Mouse (Mus musculus): ENCODE results near the gene Ano6. TPM values are rescaled to one million over a fixed set of nuclear protein-coding genes. Genes with fewer than 3 reads are reported as not detected.

The Ano6 gene
- polyA plus RNA-seq, 1 experiment = 54.5 TPM

DNA sequence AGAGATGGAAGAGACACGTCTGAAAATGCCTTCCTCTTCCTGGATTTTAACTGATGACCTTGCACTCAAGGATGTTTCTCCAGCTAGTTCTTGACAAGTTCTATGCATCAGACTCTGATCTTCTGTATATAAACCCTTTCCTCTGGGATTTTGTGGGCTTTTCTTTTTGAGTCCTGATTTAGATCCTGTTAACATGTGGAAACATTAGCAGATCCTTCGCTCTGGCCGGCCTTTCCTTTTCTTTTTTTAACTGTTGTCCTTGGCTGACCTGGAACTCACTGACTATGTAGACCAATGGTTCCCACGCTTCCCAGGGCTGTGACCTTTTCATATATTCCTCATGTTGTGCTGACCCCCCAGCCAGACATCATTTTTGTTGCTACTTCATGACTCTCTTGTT, 45.4 kb downstream of the Ano6 start:
- Histone ChIP-seq H3K4me3 (no peak overlapping the region), H3K79me2 (ENCODE audit: control insufficient read depth, insufficient read depth) (peaks cover 82% of the 10 kb centered on the region)

DNA sequence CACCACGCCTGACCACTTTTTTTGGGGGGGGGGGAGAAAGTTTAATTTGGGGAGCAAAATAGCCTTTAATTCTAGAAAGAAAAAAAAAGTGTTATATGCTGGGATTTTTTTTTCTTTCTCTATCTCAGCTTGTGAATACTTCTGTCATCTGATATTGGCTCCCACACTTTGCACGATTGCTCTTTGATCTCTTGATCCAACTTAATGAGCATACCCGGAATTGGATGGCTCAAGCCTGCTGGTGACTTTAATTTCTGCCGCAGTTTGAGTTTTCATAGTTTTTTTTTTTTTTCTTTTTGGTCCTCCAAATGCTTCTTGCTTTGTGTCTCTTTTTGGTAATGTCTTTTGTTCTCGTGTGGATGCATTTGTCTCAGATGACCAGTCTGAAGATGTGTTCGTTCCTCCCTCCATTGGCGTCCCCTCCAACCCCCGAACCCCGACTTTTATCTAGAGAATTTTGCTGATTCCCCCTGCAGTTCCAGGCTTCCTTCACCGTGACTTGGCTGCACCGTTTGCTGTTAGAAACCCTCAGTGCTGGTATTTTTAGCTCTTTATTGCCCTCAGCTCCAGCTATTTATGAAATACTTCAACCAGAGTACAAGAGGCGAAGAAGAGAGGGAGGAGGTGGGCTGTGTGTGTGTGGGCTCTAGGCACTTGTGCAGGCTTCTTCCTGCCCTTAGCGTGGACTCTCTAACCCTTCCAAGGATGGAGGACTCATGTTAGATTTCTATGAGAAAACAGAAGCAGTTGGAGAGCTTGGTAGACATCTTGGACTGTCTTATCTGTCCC, 46.2 kb downstream of the Ano6 start:
- Histone ChIP-seq H3K79me2 (ENCODE audit: control insufficient read depth, insufficient read depth) (peaks cover 76% of the 10 kb centered on the region), H3K4me2 (ENCODE audit: low read depth) (no peak overlapping the region), H3ac (ENCODE audit: control insufficient read depth, insufficient read length) (no peak overlapping the region), H3K27me3 (ENCODE audit: control insufficient read depth, insufficient read depth, insufficient read length) (no peaks in the 10 kb centered on the region), H3K36me3 (ENCODE audit: control insufficient read depth, insufficient read depth) (peaks cover 5% of the 10 kb centered on the region), H3K4me3 (no peak overlapping the region)
- TF ChIP-seq MYOG (IDR thresholded peaks at IDR 0.05; ENCODE audit: control insufficient read depth in 1 of 3, insufficient read depth in 1 of 3, insufficient read length in 2 of 3, low read depth in 2 of 3) = no peak
- no peak for TF ChIP-seq POLR2AphosphoS2 (IDR thresholded peaks at IDR 0.05; ENCODE audit: insufficient read length, low read depth)
- no peak for TF ChIP-seq MYOD1 (IDR thresholded peaks at IDR 0.05; ENCODE audit: control insufficient read depth in 1 of 3, insufficient read length in 2 of 3, low read depth in 2 of 3)
- no peak for TF ChIP-seq TCF12 (IDR thresholded peaks at IDR 0.05; ENCODE audit: insufficient read depth, poor library complexity, severe bottlenecking)
- TF ChIP-seq E2F4 (IDR thresholded peaks at IDR 0.05; ENCODE audit: insufficient read depth) = no peak
- no peak for TF ChIP-seq USF1 (IDR thresholded peaks at IDR 0.05; ENCODE audit: low read depth)
- no peak for TF ChIP-seq CEBPB (IDR thresholded peaks at IDR 0.05; ENCODE audit: insufficient read depth, poor library complexity, severe bottlenecking)
- no peak for TF ChIP-seq MAX (IDR thresholded peaks at IDR 0.05; ENCODE audit: low read depth)

More for the DNA sequence above, 45.4 kb downstream of the Ano6 start:
- Histone ChIP-seq H3K36me3 (ENCODE audit: control insufficient read depth, insufficient read depth) (peaks cover 5% of the 10 kb centered on the region), H3K4me2 (ENCODE audit: low read depth) (no peak overlapping the region), H3K27me3 (ENCODE audit: control insufficient read depth, insufficient read depth, insufficient read length) (no peaks in the 10 kb centered on the region), H3ac (ENCODE audit: control insufficient read depth, insufficient read length) (no peak overlapping the region)
- no peak for TF ChIP-seq MAX (IDR thresholded peaks at IDR 0.05; ENCODE audit: low read depth)
- TF ChIP-seq MYOG (IDR thresholded peaks at IDR 0.05; ENCODE audit: control insufficient read depth in 1 of 3, insufficient read depth in 1 of 3, insufficient read length in 2 of 3, low read depth in 2 of 3) = no peak
- no peak for TF ChIP-seq MYOD1 (IDR thresholded peaks at IDR 0.05; ENCODE audit: control insufficient read depth in 1 of 3, insufficient read length in 2 of 3, low read depth in 2 of 3)
- TF ChIP-seq E2F4 (IDR thresholded peaks at IDR 0.05; ENCODE audit: insufficient read depth) = no peak
- no peak for TF ChIP-seq CEBPB (IDR thresholded peaks at IDR 0.05; ENCODE audit: insufficient read depth, poor library complexity, severe bottlenecking)
- TF ChIP-seq POLR2A (IDR thresholded peaks at IDR 0.05; ENCODE audit: insufficient read length, low read depth) = no peak
- no peak for TF ChIP-seq SRF (IDR thresholded peaks at IDR 0.05; ENCODE audit: control insufficient read depth, insufficient read length, low read depth)
- TF ChIP-seq USF1 (IDR thresholded peaks at IDR 0.05; ENCODE audit: low read depth) = no peak
- TF ChIP-seq POLR2AphosphoS2 (IDR thresholded peaks at IDR 0.05; ENCODE audit: insufficient read length, low read depth) = no peak
- TF ChIP-seq TCF3 (IDR thresholded peaks at IDR 0.05; ENCODE audit: insufficient read length, low read depth) = no peak
- no peak for TF ChIP-seq TCF12 (IDR thresholded peaks at IDR 0.05; ENCODE audit: insufficient read depth, poor library complexity, severe bottlenecking)

DNA sequence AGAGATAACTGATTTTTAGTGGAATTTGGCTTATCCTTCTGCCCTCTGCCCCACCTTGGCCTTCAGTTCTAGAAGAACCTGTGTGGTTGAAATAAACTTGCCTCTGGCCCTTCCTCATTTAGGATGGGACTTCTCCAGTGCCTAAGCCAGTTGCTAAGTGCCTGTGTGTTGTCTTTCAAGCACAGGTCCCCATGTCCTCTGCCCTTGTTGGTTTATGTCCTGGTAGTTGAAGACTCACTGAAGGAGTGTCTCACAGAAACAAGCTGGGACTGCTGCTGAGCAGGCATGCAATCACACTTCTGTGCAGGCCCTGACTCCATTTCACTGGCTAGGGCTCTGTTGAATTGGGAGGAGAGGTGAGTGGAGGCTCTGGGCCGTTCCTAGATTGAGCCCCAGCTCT, 46.9 kb downstream of the Ano6 start:
- Histone ChIP-seq H3ac (ENCODE audit: control insufficient read depth, insufficient read length) (no peak overlapping the region), H3K27me3 (ENCODE audit: control insufficient read depth, insufficient read depth, insufficient read length) (no peaks in the 10 kb centered on the region), H3K79me2 (ENCODE audit: control insufficient read depth, insufficient read depth) (peaks cover 75% of the 10 kb centered on the region), H3K4me3 (no peak overlapping the region), H3K4me2 (ENCODE audit: low read depth) (no peak overlapping the region), H3K36me3 (ENCODE audit: control insufficient read depth, insufficient read depth) (peaks cover 5% of the 10 kb centered on the region)
- TF ChIP-seq TCF3 (IDR thresholded peaks at IDR 0.05; ENCODE audit: insufficient read length, low read depth) = no peak
- no peak for TF ChIP-seq SRF (IDR thresholded peaks at IDR 0.05; ENCODE audit: control insufficient read depth, insufficient read length, low read depth)
- no peak for TF ChIP-seq MYOD1 (IDR thresholded peaks at IDR 0.05; ENCODE audit: control insufficient read depth in 1 of 3, insufficient read length in 2 of 3, low read depth in 2 of 3)
- no peak for TF ChIP-seq POLR2AphosphoS2 (IDR thresholded peaks at IDR 0.05; ENCODE audit: insufficient read length, low read depth)
- TF ChIP-seq MYOG (IDR thresholded peaks at IDR 0.05; ENCODE audit: control insufficient read depth in 1 of 3, insufficient read depth in 1 of 3, insufficient read length in 2 of 3, low read depth in 2 of 3) = no peak
- no peak for TF ChIP-seq POLR2A (IDR thresholded peaks at IDR 0.05; ENCODE audit: insufficient read length, low read depth)
- no peak for TF ChIP-seq E2F4 (IDR thresholded peaks at IDR 0.05; ENCODE audit: insufficient read depth)
- no peak for TF ChIP-seq USF1 (IDR thresholded peaks at IDR 0.05; ENCODE audit: low read depth)
- TF ChIP-seq MAX (IDR thresholded peaks at IDR 0.05; ENCODE audit: low read depth) = no peak
- TF ChIP-seq CEBPB (IDR thresholded peaks at IDR 0.05; ENCODE audit: insufficient read depth, poor library complexity, severe bottlenecking) = no peak
- TF ChIP-seq REST (IDR thresholded peaks at IDR 0.05; ENCODE audit: insufficient read depth, insufficient read length) = no peak
- no peak for TF ChIP-seq TCF12 (IDR thresholded peaks at IDR 0.05; ENCODE audit: insufficient read depth, poor library complexity, severe bottlenecking)

DNA sequence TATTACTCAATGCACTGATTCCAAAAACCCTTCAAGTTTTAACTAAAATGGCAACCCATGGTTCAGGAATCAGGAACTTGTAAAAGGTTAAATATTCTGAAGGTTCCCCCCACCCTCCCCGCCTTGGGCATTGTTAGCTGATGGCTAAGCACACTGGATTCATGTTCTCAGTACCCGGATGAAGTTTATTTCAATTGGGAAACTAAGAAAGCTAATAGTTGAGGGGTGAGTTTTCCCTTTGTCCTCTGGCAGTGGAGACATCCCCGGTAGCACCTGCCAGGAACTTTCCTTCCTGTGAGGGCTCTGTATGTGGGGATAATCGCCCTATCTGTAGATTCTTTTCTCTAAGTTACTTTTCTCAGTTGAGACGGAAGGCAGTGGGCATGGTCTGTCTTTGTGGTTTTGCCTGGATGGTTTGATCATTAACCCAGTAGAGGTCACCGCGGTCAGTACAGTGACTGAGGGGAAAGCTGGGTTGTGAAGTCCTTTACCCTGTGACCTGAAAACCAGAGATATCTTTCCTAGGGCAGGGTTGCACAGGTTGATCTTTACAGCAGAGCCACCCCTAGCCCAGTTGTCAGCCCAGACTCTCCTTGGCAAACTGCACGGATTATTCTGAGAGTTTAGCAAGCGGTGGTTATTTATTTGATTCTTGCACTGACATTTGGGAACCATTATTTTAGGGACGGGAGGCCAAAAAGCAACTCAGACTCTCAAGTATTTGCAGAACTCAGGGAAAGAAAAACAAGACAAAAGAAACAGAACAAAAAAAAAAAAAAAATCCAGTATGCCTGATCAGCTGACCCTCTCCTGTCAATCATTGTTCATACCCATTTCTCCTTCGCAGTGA, 47.8 kb downstream of the Ano6 start:
- H3K36me3 ChIP-seq (ENCODE audit: control insufficient read depth, insufficient read depth) = peaks cover 5% of the 10 kb centered on the region
- H3K4me3 ChIP-seq = no peak overlapping the region
- no peak overlapping the region for H3K4me2 ChIP-seq (ENCODE audit: low read depth)
- H3ac ChIP-seq (ENCODE audit: control insufficient read depth, insufficient read length) = no peak overlapping the region
- TF ChIP-seq USF1 (IDR thresholded peaks at IDR 0.05; ENCODE audit: low read depth) (no peak), E2F4 (IDR thresholded peaks at IDR 0.05; ENCODE audit: insufficient read depth) (no peak), POLR2A (IDR thresholded peaks at IDR 0.05; ENCODE audit: insufficient read length, low read depth) (no peak), TCF12 (IDR thresholded peaks at IDR 0.05; ENCODE audit: insufficient read depth, poor library complexity, severe bottlenecking) (no peak), CEBPB (IDR thresholded peaks at IDR 0.05; ENCODE audit: insufficient read depth, poor library complexity, severe bottlenecking) (no peak)
- H3K27me3 ChIP-seq (ENCODE audit: control insufficient read depth, insufficient read depth, insufficient read length) = no peaks in the 10 kb centered on the region
- peaks cover 75% of the 10 kb centered on the region for H3K79me2 ChIP-seq (ENCODE audit: control insufficient read depth, insufficient read depth)

Data from myocyte (in vitro differentiated cells).